Mouse (Mus musculus) spleen, postnatal 36 days (tissue): ENCODE results near the gene Tspo2.

Experiments
- DNase-seq, 2 experiments: peaks; one replicate each; pipeline ENCODE4 v3.0.0; 2022; ENCODE audit warnings: low spot score in 2 of 2, mixed read lengths in 1 of 2

Tspo2 gene

GRCm38 (mm10) chr17:48450666-48451352, 513 bp downstream of the Tspo2 start:
- peak; percentile 60 to 79 for DNase-seq

- DNase-seq, result peak in 1 of 2 experiments; percentile 44
Observed at GRCm38 (mm10) chr17:48447675-48448074, 3.6 kb downstream of the Tspo2 start.

GRCm38 (mm10) chr17:48443542-48444145, 7.7 kb downstream of the Tspo2 start:
- DNase-seq, result no peak

- DNase-seq, result no peak
Observed at GRCm38 (mm10) chr17:48442745-48443457, 8.4 kb downstream of the Tspo2 start.

GRCm38 (mm10) chr17:48437421-48437911, 13.9 kb downstream of the Tspo2 start:
- DNase-seq, result no peak

- DNase-seq, result no peak
Observed at GRCm38 (mm10) chr17:48436487-48436886, 14.8 kb downstream of the Tspo2 start.

GRCm38 (mm10) chr17:48434479-48434878, 16.8 kb downstream of the Tspo2 start:
- DNase-seq, result no peak

GRCm38 (mm10) chr17:48433689-48434330, 17.5 kb downstream of the Tspo2 start:
- no peak for DNase-seq

GRCm38 (mm10) chr17:48433006-48433655, 18.2 kb downstream of the Tspo2 start:
- DNase-seq, result no peak

- no peak for DNase-seq
Observed at GRCm38 (mm10) chr17:48432158-48432980, 19.0 kb downstream of the Tspo2 start, which contains the start of gene Apobec2. Gene Apobec2, minus strand, starts transcription at chr17:48432930.

- no peak for DNase-seq
Observed at GRCm38 (mm10) chr17:48431054-48431453, 20.3 kb downstream of the Tspo2 start.

- no peak for DNase-seq
Observed at GRCm38 (mm10) chr17:48430394-48430793, 20.9 kb downstream of the Tspo2 start.

GRCm38 (mm10) chr17:48427852-48428530, 23.3 kb downstream of the Tspo2 start:
- DNase-seq, result peak; percentile 78 to 81

GRCm38 (mm10) chr17:48426991-48427750, 24.2 kb downstream of the Tspo2 start:
- peak; percentile 54 to 66 for DNase-seq

GRCm38 (mm10) chr17:48425823-48426612, 25.3 kb downstream of the Tspo2 start:
- DNase-seq, result peak; percentile 82 to 84

- DNase-seq, result no peak
Observed at GRCm38 (mm10) chr17:48424237-48424636, 27.1 kb downstream of the Tspo2 start.

GRCm38 (mm10) chr17:48419571-48419970, 31.8 kb downstream of the Tspo2 start:
- no peak for DNase-seq

- DNase-seq, result no peak
Observed at GRCm38 (mm10) chr17:48418781-48419180, 32.5 kb downstream of the Tspo2 start.
